Mouse (Mus musculus): ENCODE results near the gene Sh2d5. TPM values are rescaled to one million over a fixed set of nuclear protein-coding genes. Genes with fewer than 3 reads are reported as not detected.

The Sh2d5 gene
- polyA plus RNA-seq, 1 experiment from 2014 or later, result 0.46 TPM

- Histone ChIP-seq H3K9me3 (replicated peaks; ENCODE audit: control insufficient read depth, low read length) (no peaks in the 10 kb centered on the region), H3K27ac (ENCODE audit: low read length) (peak within 1 kb of the TSS; percentile 81), H3K9ac (ENCODE audit: low read length) (peak within 1 kb of the TSS; percentile 97), H3K4me3 (replicated peaks; ENCODE audit: low read length) (peak within 1 kb of the TSS; percentile 98), H3K4me2 (ENCODE audit: low read depth, low read length) (peak within 1 kb of the TSS; percentile 72), H3K27me3 (ENCODE audit: control insufficient read depth, insufficient read depth, low read length) (no peaks in the 10 kb centered on the region), H3K4me1 (ENCODE audit: control insufficient read depth, insufficient read depth, low read length) (peaks cover 16% of the 10 kb centered on the region), H3K36me3 (ENCODE audit: control insufficient read depth, insufficient read depth, low read length) (0 out of 2 replicates have a peak, but pooled peaks cover 5% of the 10 kb centered on the region)
- ATAC-seq (ENCODE audit: insufficient read depth, low FRiP score), result peak; percentile 98
- WGBS, result under 1% methylated on average over 64 of the region's 64 CpGs
Observed at GRCm38 (mm10) chr4:138304340-138305104, 54.3 kb downstream of the Sh2d5 start, which contains the start of gene Ddost. Gene Ddost (plus strand): TSS chr4:138304730.

- Histone ChIP-seq H3K27me3 (ENCODE audit: control insufficient read depth, insufficient read depth, low read length) (no peaks in the 10 kb centered on the region), H3K9ac (ENCODE audit: low read length) (peak overlapping the region; percentile 11; the same call in 1 of the 2 replicates), H3K4me3 (replicated peaks; ENCODE audit: low read length) (no peak overlapping the region), H3K4me1 (ENCODE audit: control insufficient read depth, insufficient read depth, low read length) (peaks cover 16% of the 10 kb centered on the region), H3K9me3 (replicated peaks; ENCODE audit: control insufficient read depth, low read length) (no peaks in the 10 kb centered on the region), H3K4me2 (ENCODE audit: low read depth, low read length) (no peak overlapping the region), H3K36me3 (ENCODE audit: control insufficient read depth, insufficient read depth, low read length) (peaks cover 22% of the 10 kb centered on the region), H3K27ac (ENCODE audit: low read length) (no peak overlapping the region)
- ATAC-seq (ENCODE audit: insufficient read depth, low FRiP score), result no peak
- WGBS, result 86% methylated on average over 3 of the region's 3 CpGs
Observed at GRCm38 (mm10) chr4:138307025-138307424, 56.8 kb downstream of the Sh2d5 start.

DNA sequence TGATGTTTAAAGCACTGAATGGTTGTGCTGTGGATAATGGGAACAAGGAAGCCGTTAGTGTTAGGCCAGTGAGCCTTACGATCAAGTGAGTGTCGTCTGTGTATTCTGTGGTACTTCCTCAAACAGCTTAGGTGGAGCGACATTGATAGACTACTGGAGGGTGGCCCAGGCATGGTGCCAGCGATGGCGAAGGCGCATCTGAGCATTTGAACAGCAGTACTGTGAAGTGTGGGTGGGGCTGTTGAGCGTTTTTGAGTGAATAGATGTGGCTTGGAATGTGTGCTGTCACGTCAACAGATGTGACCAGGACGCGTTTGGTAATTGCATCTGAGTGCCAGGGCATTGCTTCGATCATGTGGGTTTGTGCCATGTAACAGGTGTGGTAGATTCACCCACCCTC is 57.5 kb downstream of the Sh2d5 start:
- Histone ChIP-seq H3K27me3 (ENCODE audit: control insufficient read depth, insufficient read depth, low read length) (no peaks in the 10 kb centered on the region), H3K9ac (ENCODE audit: low read length) (no peak overlapping the region), H3K4me1 (ENCODE audit: control insufficient read depth, insufficient read depth, low read length) (peaks cover 16% of the 10 kb centered on the region), H3K36me3 (ENCODE audit: control insufficient read depth, insufficient read depth, low read length) (peaks cover 28% of the 10 kb centered on the region), H3K4me3 (replicated peaks; ENCODE audit: low read length) (no peak overlapping the region), H3K4me2 (ENCODE audit: low read depth, low read length) (no peak overlapping the region), H3K9me3 (replicated peaks; ENCODE audit: control insufficient read depth, low read length) (no peaks in the 10 kb centered on the region), H3K27ac (ENCODE audit: low read length) (no peak overlapping the region)
- 84% methylated on average over 12 of the region's 12 CpGs for WGBS
- no peak for ATAC-seq (ENCODE audit: insufficient read depth, low FRiP score)

- Histone ChIP-seq H3K9me3 (replicated peaks; ENCODE audit: control insufficient read depth, low read length) (no peaks in the 10 kb centered on the region), H3K27me3 (ENCODE audit: control insufficient read depth, insufficient read depth, low read length) (no peaks in the 10 kb centered on the region), H3K27ac (ENCODE audit: low read length) (no peak overlapping the region), H3K4me2 (ENCODE audit: low read depth, low read length) (no peak overlapping the region), H3K4me3 (replicated peaks; ENCODE audit: low read length) (no peak overlapping the region), H3K36me3 (ENCODE audit: control insufficient read depth, insufficient read depth, low read length) (peaks cover 39% of the 10 kb centered on the region), H3K4me1 (ENCODE audit: control insufficient read depth, insufficient read depth, low read length) (peaks cover 9% of the 10 kb centered on the region; the same call in 1 of the 2 replicates), H3K9ac (ENCODE audit: low read length) (no peak overlapping the region)
- ATAC-seq (ENCODE audit: insufficient read depth, low FRiP score), result no peak
- 91% methylated on average over 19 of the region's 19 CpGs for WGBS
Observed at GRCm38 (mm10) chr4:138310311-138310910, 60.2 kb downstream of the Sh2d5 start.

Other genes with a start within 250 kb of the Sh2d5 start
- gene Hp1bp3, start 34.1 kb upstream of the Sh2d5 start, polyA plus RNA-seq (2015; fragmentation: Nextera tagmentation; extraction: Ambion mirVana), result 131 and 141 TPM in 2 replicates
- gene Kif17, start within 50 bp of the Sh2d5 start, polyA plus RNA-seq (2015; fragmentation: Nextera tagmentation; extraction: Ambion mirVana), result 1.5 and 1.9 TPM in 2 replicates
- 418 and 440 TPM in 2 replicates for gene Ddost, start 54.3 kb downstream of the Sh2d5 start, polyA plus RNA-seq (2015; fragmentation: Nextera tagmentation; extraction: Ambion mirVana)
- gene Pink1, start 75.9 kb downstream of the Sh2d5 start, polyA plus RNA-seq (2015; fragmentation: Nextera tagmentation; extraction: Ambion mirVana), result 33.0 and 34.2 TPM in 2 replicates
- gene Cda, start 117.6 kb downstream of the Sh2d5 start, polyA plus RNA-seq (2015; fragmentation: Nextera tagmentation; extraction: Ambion mirVana), result 12.6 and 14.9 TPM in 2 replicates
- not detected in 2 replicates for gene Fam43b, start 146.1 kb downstream of the Sh2d5 start, polyA plus RNA-seq (2015; fragmentation: Nextera tagmentation; extraction: Ambion mirVana)
- gene Mul1, start 184.3 kb downstream of the Sh2d5 start, polyA plus RNA-seq (2015; fragmentation: Nextera tagmentation; extraction: Ambion mirVana), result 18.6 and 22.2 TPM in 2 replicates
- gene Camk2n1, start 203.9 kb downstream of the Sh2d5 start, polyA plus RNA-seq (2015; fragmentation: Nextera tagmentation; extraction: Ambion mirVana), result 2.8 and 3.2 TPM in 2 replicates